Mouse (Mus musculus): ENCODE measurements around the gene Lrrc66. TPM values are rescaled to one million over a fixed set of nuclear protein-coding genes. Genes with fewer than 3 reads are reported as not detected.

Gene Lrrc66
- total and polyA plus RNA-seq, 2 experiments, result not detected

DNA sequence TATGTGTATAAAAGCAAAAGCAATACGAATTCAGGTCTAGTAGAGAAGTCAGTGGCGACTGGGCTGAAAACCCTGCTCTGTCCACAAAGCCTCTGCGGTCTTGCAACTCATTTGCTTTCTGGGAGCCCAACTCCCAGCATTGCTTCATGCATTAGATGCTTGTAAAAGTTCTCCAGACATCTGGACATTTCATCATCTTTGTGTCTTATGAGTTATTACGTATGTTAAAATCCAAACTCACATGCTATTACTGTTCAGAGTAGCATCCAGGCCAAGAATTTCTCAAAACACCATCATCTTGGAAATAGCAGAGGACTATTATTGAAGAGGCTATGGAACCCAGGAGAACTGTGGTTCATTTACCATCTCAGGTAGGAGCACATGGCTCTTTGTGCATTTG is 21.3 kb downstream of the Lrrc66 start:
- no peaks in the 10 kb centered on the region for H3K4me1 ChIP-seq (ENCODE audit: control insufficient read depth, insufficient read depth, low read length)

DNA sequence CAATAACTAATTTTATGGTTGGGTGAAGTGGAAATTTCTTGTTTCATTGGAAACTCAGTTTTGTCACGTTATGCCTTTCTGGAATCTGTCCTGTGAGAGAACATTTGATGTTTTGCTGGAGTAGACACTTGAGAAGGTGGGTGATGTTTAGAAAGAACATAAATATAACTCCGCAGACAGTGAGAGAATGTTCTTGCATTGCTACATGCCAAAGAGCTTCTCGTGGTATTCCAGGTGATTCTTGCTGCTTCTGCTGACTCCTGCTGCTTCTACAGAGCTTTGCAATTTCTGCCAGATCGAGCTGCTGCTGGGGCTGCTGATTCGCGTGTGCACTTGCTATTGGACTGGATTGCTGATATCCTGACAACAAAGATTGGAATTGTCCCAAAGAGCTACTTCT is 27.4 kb downstream of the Lrrc66 start:
- Histone ChIP-seq H3K27me3 (ENCODE audit: control insufficient read depth, insufficient read depth, low read length) (no peaks in the 10 kb centered on the region), H3K4me3 (ENCODE audit: insufficient read depth, low read depth, low read length) (no peak overlapping the region), H3K4me1 (ENCODE audit: control insufficient read depth, insufficient read depth, low read length) (no peaks in the 10 kb centered on the region), H3K79me2 (ENCODE audit: control insufficient read depth, insufficient read depth, low read length) (no peaks in the 10 kb centered on the region), H3K36me3 (ENCODE audit: control insufficient read depth, insufficient read depth, low read length) (no peaks in the 10 kb centered on the region), H3K9ac (ENCODE audit: low read depth, low read length) (no peak overlapping the region), H3K27ac (replicated peaks; ENCODE audit: insufficient read depth, low read depth, low read length) (no peak overlapping the region)
- WGBS, result 87% methylated on average over 6 of the region's 6 CpGs
- TF ChIP-seq CTCF (IDR thresholded peaks at IDR 0.05; ENCODE audit: low read depth, low read length) (no peak), POLR2A (IDR thresholded peaks at IDR 0.05; ENCODE audit: extremely low read depth, insufficient read depth, low read length) (no peak)
- no peak for DNase-seq (ENCODE audit: extremely low read depth, low read depth, low spot score)

More for the DNA sequence above, 21.3 kb downstream of the Lrrc66 start:
- TF ChIP-seq CTCF (IDR thresholded peaks at IDR 0.05; ENCODE audit: low read depth, low read length) (no peak), POLR2A (IDR thresholded peaks at IDR 0.05; ENCODE audit: extremely low read depth, insufficient read depth, low read length) (no peak)
- 93% methylated on average over 4 of the region's 4 CpGs for WGBS
- no peaks in the 10 kb centered on the region; the same call in 1 of the 2 replicates for H3K27me3 ChIP-seq (ENCODE audit: control insufficient read depth, insufficient read depth, low read length)
- H3K27ac ChIP-seq (replicated peaks; ENCODE audit: insufficient read depth, low read depth, low read length), result no peak overlapping the region
- H3K4me3 ChIP-seq (ENCODE audit: insufficient read depth, low read depth, low read length), result no peak overlapping the region
- no peak for DNase-seq (ENCODE audit: extremely low read depth, low read depth, low spot score)
- no peaks in the 10 kb centered on the region for H3K79me2 ChIP-seq (ENCODE audit: control insufficient read depth, insufficient read depth, low read length)
- no peak overlapping the region for H3K9ac ChIP-seq (ENCODE audit: low read depth, low read length)
- no peaks in the 10 kb centered on the region for H3K36me3 ChIP-seq (ENCODE audit: control insufficient read depth, insufficient read depth, low read length)

GRCm38 (mm10) chr5:73604542-73604941 is 27.8 kb downstream of the Lrrc66 start:
- 86% methylated on average over 6 of the region's 6 CpGs for WGBS
- Histone ChIP-seq H3K9ac (ENCODE audit: low read depth, low read length) (no peak overlapping the region), H3K27ac (replicated peaks; ENCODE audit: insufficient read depth, low read depth, low read length) (no peak overlapping the region), H3K27me3 (ENCODE audit: control insufficient read depth, insufficient read depth, low read length) (no peaks in the 10 kb centered on the region), H3K36me3 (ENCODE audit: control insufficient read depth, insufficient read depth, low read length) (no peaks in the 10 kb centered on the region), H3K79me2 (ENCODE audit: control insufficient read depth, insufficient read depth, low read length) (no peaks in the 10 kb centered on the region), H3K4me1 (ENCODE audit: control insufficient read depth, insufficient read depth, low read length) (no peaks in the 10 kb centered on the region), H3K4me3 (ENCODE audit: insufficient read depth, low read depth, low read length) (no peak overlapping the region)
- no peak for DNase-seq (ENCODE audit: extremely low read depth, low read depth, low spot score)
- no peak for TF ChIP-seq CTCF (IDR thresholded peaks at IDR 0.05; ENCODE audit: low read depth, low read length)
- no peak for TF ChIP-seq POLR2A (IDR thresholded peaks at IDR 0.05; ENCODE audit: extremely low read depth, insufficient read depth, low read length)

GRCm38 (mm10) chr5:73602865-73603264 is 29.5 kb downstream of the Lrrc66 start:
- DNase-seq (ENCODE audit: extremely low read depth, low read depth, low spot score), result no peak
- no peak overlapping the region for H3K9ac ChIP-seq (ENCODE audit: low read depth, low read length)
- H3K36me3 ChIP-seq (ENCODE audit: control insufficient read depth, insufficient read depth, low read length), result no peaks in the 10 kb centered on the region
- WGBS, result 68% methylated on average over 3 of the region's 3 CpGs
- no peak overlapping the region for H3K27ac ChIP-seq (replicated peaks; ENCODE audit: insufficient read depth, low read depth, low read length)
- H3K4me1 ChIP-seq (ENCODE audit: control insufficient read depth, insufficient read depth, low read length), result no peaks in the 10 kb centered on the region
- no peaks in the 10 kb centered on the region for H3K27me3 ChIP-seq (ENCODE audit: control insufficient read depth, insufficient read depth, low read length)
- H3K79me2 ChIP-seq (ENCODE audit: control insufficient read depth, insufficient read depth, low read length), result no peaks in the 10 kb centered on the region
- TF ChIP-seq CTCF (IDR thresholded peaks at IDR 0.05; ENCODE audit: low read depth, low read length), result no peak
- TF ChIP-seq POLR2A (IDR thresholded peaks at IDR 0.05; ENCODE audit: extremely low read depth, insufficient read depth, low read length), result no peak
- H3K4me3 ChIP-seq (ENCODE audit: insufficient read depth, low read depth, low read length), result no peak overlapping the region

GRCm38 (mm10) chr5:73601361-73601763 is 31.0 kb downstream of the Lrrc66 start:
- no peaks in the 10 kb centered on the region for H3K4me1 ChIP-seq (ENCODE audit: control insufficient read depth, insufficient read depth, low read length)
- WGBS, result 76% methylated on average over 8 of the region's 8 CpGs
- no peak for TF ChIP-seq POLR2A (IDR thresholded peaks at IDR 0.05; ENCODE audit: extremely low read depth, insufficient read depth, low read length)
- TF ChIP-seq CTCF (IDR thresholded peaks at IDR 0.05; ENCODE audit: low read depth, low read length), result no peak
- H3K36me3 ChIP-seq (ENCODE audit: control insufficient read depth, insufficient read depth, low read length), result no peaks in the 10 kb centered on the region
- H3K27ac ChIP-seq (replicated peaks; ENCODE audit: insufficient read depth, low read depth, low read length), result no peak overlapping the region
- no peaks in the 10 kb centered on the region for H3K79me2 ChIP-seq (ENCODE audit: control insufficient read depth, insufficient read depth, low read length)
- no peak overlapping the region for H3K4me3 ChIP-seq (ENCODE audit: insufficient read depth, low read depth, low read length)
- no peak overlapping the region for H3K9ac ChIP-seq (ENCODE audit: low read depth, low read length)
- DNase-seq (ENCODE audit: extremely low read depth, low read depth, low spot score), result no peak
- H3K27me3 ChIP-seq (ENCODE audit: control insufficient read depth, insufficient read depth, low read length), result no peaks in the 10 kb centered on the region

GRCm38 (mm10) chr5:73599991-73600390 is 32.3 kb downstream of the Lrrc66 start:
- H3K79me2 ChIP-seq (ENCODE audit: control insufficient read depth, insufficient read depth, low read length), result no peaks in the 10 kb centered on the region
- no peak overlapping the region for H3K4me3 ChIP-seq (ENCODE audit: insufficient read depth, low read depth, low read length)
- 73% methylated on average over 2 of the region's 2 CpGs for WGBS
- no peak for TF ChIP-seq CTCF (IDR thresholded peaks at IDR 0.05; ENCODE audit: low read depth, low read length)
- TF ChIP-seq POLR2A (IDR thresholded peaks at IDR 0.05; ENCODE audit: extremely low read depth, insufficient read depth, low read length), result no peak
- no peaks in the 10 kb centered on the region for H3K27me3 ChIP-seq (ENCODE audit: control insufficient read depth, insufficient read depth, low read length)
- DNase-seq (ENCODE audit: extremely low read depth, low read depth, low spot score), result no peak
- H3K36me3 ChIP-seq (ENCODE audit: control insufficient read depth, insufficient read depth, low read length), result no peaks in the 10 kb centered on the region
- no peaks in the 10 kb centered on the region for H3K4me1 ChIP-seq (ENCODE audit: control insufficient read depth, insufficient read depth, low read length)
- H3K27ac ChIP-seq (replicated peaks; ENCODE audit: insufficient read depth, low read depth, low read length), result no peak overlapping the region
- no peak overlapping the region for H3K9ac ChIP-seq (ENCODE audit: low read depth, low read length)
